Mouse (Mus musculus): ENCODE measurements around the gene Acbd3. TPM values are rescaled to one million over a fixed set of nuclear protein-coding genes. Genes with fewer than 3 reads are reported as not detected.

Gene Acbd3
- polyA plus RNA-seq, 1 experiment from 2014 or later: 22.4 TPM

DNA sequence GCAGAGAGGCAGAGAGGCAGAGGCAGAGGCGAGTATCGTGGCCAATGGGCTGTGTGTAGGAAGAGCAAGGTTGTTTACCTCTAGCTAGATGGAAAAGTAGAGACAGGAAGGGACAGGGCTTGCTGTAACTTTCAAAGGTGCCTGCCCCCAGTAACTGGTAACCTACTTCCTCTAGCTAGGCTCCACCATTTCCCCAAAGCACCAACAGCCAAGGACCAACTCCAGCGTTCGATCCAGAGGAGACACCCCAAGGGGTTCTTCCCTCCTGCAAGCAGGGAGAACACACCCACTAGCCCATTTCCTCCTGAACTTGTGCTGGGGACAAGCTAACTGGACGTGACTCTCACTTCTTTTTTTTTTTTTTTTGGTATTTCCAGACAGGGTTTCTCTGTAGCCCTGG is 40.7 kb downstream of the Acbd3 start:
- Histone ChIP-seq H3K4me2 (ENCODE audit: low read length) (no peak overlapping the region), H3K9ac (ENCODE audit: low read depth, low read length) (no peak overlapping the region)

GRCm38 (mm10) chr1:180767541-180768333 is 41.9 kb downstream of the Acbd3 start:
- Histone ChIP-seq H3K4me3 (ENCODE audit: low read depth, low read length) (peak overlapping the region; percentile 43), H3K27me3 (ENCODE audit: control insufficient read depth, insufficient read depth, low read depth, low read length) (no peaks in the 10 kb centered on the region), H3K9ac (ENCODE audit: low read depth, low read length) (peak overlapping the region; percentile 73), H3K9me3 (replicated peaks; ENCODE audit: control insufficient read depth, low read length, poor library complexity, severe bottlenecking) (no peaks in the 10 kb centered on the region), H3K36me3 (ENCODE audit: control insufficient read depth, insufficient read depth, low read length) (no peaks in the 10 kb centered on the region), H3K4me2 (ENCODE audit: low read length) (peak overlapping the region; percentile 70), H3K27ac (ENCODE audit: low read length) (peak overlapping the region; percentile 73), H3K4me1 (ENCODE audit: control insufficient read depth, insufficient read depth, low read length) (peaks cover 18% of the 10 kb centered on the region)
- peak; percentile 19; the same call in 1 of the 2 replicates for ATAC-seq
- WGBS: 18% methylated on average over 10 of the region's 10 CpGs

More for the DNA sequence above, 40.7 kb downstream of the Acbd3 start:
- peaks cover 18% of the 10 kb centered on the region for H3K4me1 ChIP-seq (ENCODE audit: control insufficient read depth, insufficient read depth, low read length)
- H3K27me3 ChIP-seq (ENCODE audit: control insufficient read depth, insufficient read depth, low read depth, low read length): no peaks in the 10 kb centered on the region
- no peak for ATAC-seq
- H3K4me3 ChIP-seq (ENCODE audit: low read depth, low read length): no peak overlapping the region
- 57% methylated on average over 5 of the region's 5 CpGs for WGBS
- H3K36me3 ChIP-seq (ENCODE audit: control insufficient read depth, insufficient read depth, low read length): no peaks in the 10 kb centered on the region
- H3K27ac ChIP-seq (ENCODE audit: low read length): no peak overlapping the region
- H3K9me3 ChIP-seq (replicated peaks; ENCODE audit: control insufficient read depth, low read length, poor library complexity, severe bottlenecking): no peaks in the 10 kb centered on the region

DNA sequence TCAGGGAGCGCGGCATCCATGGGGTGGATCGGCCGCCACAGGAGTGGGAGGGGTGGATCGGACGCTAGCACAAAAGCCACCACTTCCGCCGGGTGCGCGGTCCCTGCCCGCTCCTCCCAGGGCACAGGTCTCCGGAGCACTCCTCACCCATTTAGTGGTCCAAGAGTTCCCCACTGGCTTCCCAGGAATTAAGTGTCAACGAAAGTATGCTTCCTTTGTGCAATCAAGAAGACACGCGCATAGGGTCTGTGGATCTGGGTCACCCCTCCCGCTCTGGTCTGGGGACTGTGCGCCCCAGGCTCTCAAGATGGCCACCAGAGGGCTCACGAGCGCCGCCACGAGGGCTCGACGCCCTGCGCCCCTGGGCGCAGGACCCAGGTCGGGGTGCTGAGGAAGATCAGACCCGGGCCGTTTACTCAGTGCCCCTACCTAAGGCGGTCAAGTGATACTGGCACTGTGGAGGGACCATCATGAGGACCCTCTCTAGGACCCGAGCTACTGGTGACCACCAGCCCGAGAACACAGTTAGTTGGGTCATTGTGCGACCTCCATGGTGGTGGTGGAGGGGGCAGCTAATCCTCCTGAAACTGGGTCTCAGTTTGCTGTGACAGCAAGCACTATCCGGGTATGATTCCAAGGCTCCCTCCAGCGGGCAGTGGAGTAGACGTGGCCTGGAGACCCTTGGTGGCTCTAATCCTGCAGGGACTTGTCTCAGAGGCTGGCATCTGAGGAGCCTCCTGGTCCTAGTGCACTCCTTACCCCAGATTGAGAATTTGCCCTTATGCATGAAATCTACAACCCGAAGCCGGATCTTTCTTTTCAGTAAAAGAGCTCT is 42.7 kb downstream of the Acbd3 start:
- WGBS: 2% methylated on average over 37 of the region's 37 CpGs
- peak; percentile 85 for ATAC-seq
- Histone ChIP-seq H3K4me1 (ENCODE audit: control insufficient read depth, insufficient read depth, low read length) (peaks cover 15% of the 10 kb centered on the region), H3K9me3 (replicated peaks; ENCODE audit: control insufficient read depth, low read length, poor library complexity, severe bottlenecking) (no peaks in the 10 kb centered on the region), H3K4me2 (ENCODE audit: low read length) (peak overlapping the region; percentile 70), H3K4me3 (ENCODE audit: low read depth, low read length) (peak overlapping the region; percentile 43), H3K36me3 (ENCODE audit: control insufficient read depth, insufficient read depth, low read length) (no peaks in the 10 kb centered on the region), H3K9ac (ENCODE audit: low read depth, low read length) (peak overlapping the region; percentile 73), H3K27ac (ENCODE audit: low read length) (peak overlapping the region; percentile 73), H3K27me3 (ENCODE audit: control insufficient read depth, insufficient read depth, low read depth, low read length) (no peaks in the 10 kb centered on the region)

- ATAC-seq: no peak
- 88% methylated on average over 5 of the region's 5 CpGs for WGBS
Observed at GRCm38 (mm10) chr1:180771306-180771705, 45.5 kb downstream of the Acbd3 start.

DNA sequence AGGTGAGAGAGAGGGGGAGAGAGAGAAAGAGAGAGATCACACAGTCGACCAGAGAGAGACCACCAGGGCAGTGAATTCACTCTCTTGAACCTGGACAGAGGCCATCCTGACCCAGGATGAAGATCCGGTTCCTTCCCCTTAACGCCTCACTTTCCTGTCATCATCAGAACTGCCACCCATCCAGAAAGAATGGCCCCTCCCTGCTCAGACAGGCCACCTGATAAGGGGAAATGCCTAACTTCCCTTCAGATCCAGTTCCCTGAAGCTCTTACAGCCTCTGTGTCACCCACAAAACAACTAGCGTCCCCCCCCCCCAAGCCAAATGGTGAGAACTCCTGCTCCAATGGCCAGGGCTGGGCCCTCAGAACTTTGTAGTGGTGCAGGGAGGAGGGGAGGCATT is 45.9 kb downstream of the Acbd3 start:
- Histone ChIP-seq H3K9ac (ENCODE audit: low read depth, low read length) (no peak overlapping the region), H3K27me3 (ENCODE audit: control insufficient read depth, insufficient read depth, low read depth, low read length) (no peaks in the 10 kb centered on the region), H3K36me3 (ENCODE audit: control insufficient read depth, insufficient read depth, low read length) (no peaks in the 10 kb centered on the region), H3K4me2 (ENCODE audit: low read length) (no peak overlapping the region), H3K4me1 (ENCODE audit: control insufficient read depth, insufficient read depth, low read length) (peaks cover 15% of the 10 kb centered on the region), H3K9me3 (replicated peaks; ENCODE audit: control insufficient read depth, low read length, poor library complexity, severe bottlenecking) (no peaks in the 10 kb centered on the region), H3K27ac (ENCODE audit: low read length) (no peak overlapping the region), H3K4me3 (ENCODE audit: low read depth, low read length) (no peak overlapping the region)
- ATAC-seq: no peak
- WGBS: 82% methylated on average over 4 of the region's 4 CpGs

More at GRCm38 (mm10) chr1:180771306-180771705, 45.5 kb downstream of the Acbd3 start:
- Histone ChIP-seq H3K9me3 (replicated peaks; ENCODE audit: control insufficient read depth, low read length, poor library complexity, severe bottlenecking) (no peaks in the 10 kb centered on the region), H3K4me3 (ENCODE audit: low read depth, low read length) (no peak overlapping the region), H3K4me1 (ENCODE audit: control insufficient read depth, insufficient read depth, low read length) (peaks cover 15% of the 10 kb centered on the region), H3K4me2 (ENCODE audit: low read length) (no peak overlapping the region), H3K36me3 (ENCODE audit: control insufficient read depth, insufficient read depth, low read length) (no peaks in the 10 kb centered on the region), H3K27me3 (ENCODE audit: control insufficient read depth, insufficient read depth, low read depth, low read length) (no peaks in the 10 kb centered on the region), H3K9ac (ENCODE audit: low read depth, low read length) (no peak overlapping the region), H3K27ac (ENCODE audit: low read length) (no peak overlapping the region)

GRCm38 (mm10) chr1:180772291-180772690 is 46.4 kb downstream of the Acbd3 start:
- 92% methylated on average over 3 of the region's 3 CpGs for WGBS
- peaks cover 18% of the 10 kb centered on the region for H3K4me1 ChIP-seq (ENCODE audit: control insufficient read depth, insufficient read depth, low read length)
- no peaks in the 10 kb centered on the region for H3K27me3 ChIP-seq (ENCODE audit: control insufficient read depth, insufficient read depth, low read depth, low read length)
- no peak overlapping the region for H3K4me2 ChIP-seq (ENCODE audit: low read length)
- H3K4me3 ChIP-seq (ENCODE audit: low read depth, low read length): no peak overlapping the region
- no peak for ATAC-seq
- H3K27ac ChIP-seq (ENCODE audit: low read length): no peak overlapping the region
- H3K36me3 ChIP-seq (ENCODE audit: control insufficient read depth, insufficient read depth, low read length): no peaks in the 10 kb centered on the region
- no peaks in the 10 kb centered on the region for H3K9me3 ChIP-seq (replicated peaks; ENCODE audit: control insufficient read depth, low read length, poor library complexity, severe bottlenecking)
- H3K9ac ChIP-seq (ENCODE audit: low read depth, low read length): no peak overlapping the region

DNA sequence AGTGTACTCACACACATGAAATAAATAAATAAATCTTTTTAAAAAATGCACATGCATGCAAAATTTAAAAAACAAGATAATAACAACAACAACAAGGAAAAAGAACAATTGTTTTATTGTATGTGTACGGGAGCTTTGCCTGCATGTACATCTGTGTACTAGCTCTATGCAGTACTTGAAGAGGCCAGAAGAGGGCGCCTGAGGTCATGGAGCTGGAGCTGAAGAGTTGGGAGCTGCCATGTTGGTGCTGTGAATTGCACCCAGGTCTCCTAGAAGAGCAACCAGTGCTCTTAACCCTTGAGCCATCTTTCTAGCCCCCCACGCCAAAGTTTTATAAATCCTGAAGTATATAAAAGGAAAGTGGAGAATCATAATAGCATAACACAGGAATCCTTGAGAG is 48.8 kb downstream of the Acbd3 start:
- Histone ChIP-seq H3K4me1 (ENCODE audit: control insufficient read depth, insufficient read depth, low read length) (peaks cover 6% of the 10 kb centered on the region), H3K4me2 (ENCODE audit: low read length) (no peak overlapping the region), H3K27me3 (ENCODE audit: control insufficient read depth, insufficient read depth, low read depth, low read length) (no peaks in the 10 kb centered on the region), H3K9ac (ENCODE audit: low read depth, low read length) (no peak overlapping the region), H3K9me3 (replicated peaks; ENCODE audit: control insufficient read depth, low read length, poor library complexity, severe bottlenecking) (no peaks in the 10 kb centered on the region), H3K36me3 (ENCODE audit: control insufficient read depth, insufficient read depth, low read length) (no peaks in the 10 kb centered on the region), H3K4me3 (ENCODE audit: low read depth, low read length) (no peak overlapping the region), H3K27ac (ENCODE audit: low read length) (no peak overlapping the region)
- 68% methylated on average over 3 of the region's 3 CpGs for WGBS
- ATAC-seq: no peak

DNA sequence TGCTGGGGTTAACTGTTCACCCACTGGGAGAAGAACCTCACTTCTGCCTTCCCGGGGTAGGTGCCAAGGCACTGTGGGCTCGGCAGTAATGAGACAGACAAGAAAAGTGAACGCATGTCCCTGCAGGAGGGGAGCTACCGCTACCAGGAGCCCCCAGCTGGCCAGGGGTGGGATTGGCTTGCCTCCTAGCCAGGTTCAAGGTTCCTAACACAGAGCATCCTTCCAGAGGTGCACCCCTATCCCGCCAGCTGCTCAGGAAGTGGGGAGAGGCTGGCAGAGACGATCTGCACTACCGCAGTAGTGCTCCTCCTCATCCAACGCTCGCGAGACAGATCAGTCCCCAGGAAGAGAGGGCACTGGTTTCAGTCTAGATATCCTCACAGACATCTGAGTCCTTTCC is 49.5 kb downstream of the Acbd3 start:
- Histone ChIP-seq H3K36me3 (ENCODE audit: control insufficient read depth, insufficient read depth, low read length) (no peaks in the 10 kb centered on the region), H3K9me3 (replicated peaks; ENCODE audit: control insufficient read depth, low read length, poor library complexity, severe bottlenecking) (no peaks in the 10 kb centered on the region), H3K9ac (ENCODE audit: low read depth, low read length) (no peak overlapping the region), H3K4me2 (ENCODE audit: low read length) (no peak overlapping the region), H3K27ac (ENCODE audit: low read length) (no peak overlapping the region), H3K27me3 (ENCODE audit: control insufficient read depth, insufficient read depth, low read depth, low read length) (no peaks in the 10 kb centered on the region), H3K4me1 (ENCODE audit: control insufficient read depth, insufficient read depth, low read length) (peaks cover 6% of the 10 kb centered on the region), H3K4me3 (ENCODE audit: low read depth, low read length) (no peak overlapping the region)
- 86% methylated on average over 10 of the region's 10 CpGs for WGBS
- no peak for ATAC-seq

Data from midbrain, embryonic 16.5 days (tissue).